Mouse (Mus musculus) A20 (cell line): ENCODE data around the gene Arl6.

ENCODE experiments used
- DNase-seq: peaks from one replicate; pipeline ENCODE4 v3.0.0-alpha.2; 2011; ENCODE audit warnings: low read depth, low spot score

Gene Arl6

GRCm38 (mm10) chr16:59639102-59639691 is at the start of gene Arl6:
TSS of gene Arl6 (minus strand) at chr16:59639391.
- peak; percentile 97 for DNase-seq

- DNase-seq, result no peak
Observed at GRCm38 (mm10) chr16:59685135-59685534, 45.9 kb upstream of the Arl6 start.

GRCm38 (mm10) chr16:59683434-59683833 is 44.2 kb upstream of the Arl6 start:
- DNase-seq, result peak; percentile 64

- no peak for DNase-seq
Observed at GRCm38 (mm10) chr16:59682216-59682891, 43.2 kb upstream of the Arl6 start.

GRCm38 (mm10) chr16:59666938-59667337 is 27.7 kb upstream of the Arl6 start:
- DNase-seq, result no peak

GRCm38 (mm10) chr16:59643766-59644165 is 4.6 kb upstream of the Arl6 start:
- DNase-seq, result no peak

- DNase-seq, result peak; percentile 5
Observed at GRCm38 (mm10) chr16:59639985-59640384, 794 bp upstream of the Arl6 start.

GRCm38 (mm10) chr16:59634598-59634997 is 4.6 kb downstream of the Arl6 start:
- no peak for DNase-seq

GRCm38 (mm10) chr16:59621554-59621953 is 17.6 kb downstream of the Arl6 start:
- no peak for DNase-seq

GRCm38 (mm10) chr16:59617167-59617566 is 22.0 kb downstream of the Arl6 start:
- DNase-seq, result peak; percentile 69

GRCm38 (mm10) chr16:59615675-59616074 is 23.5 kb downstream of the Arl6 start:
- no peak for DNase-seq

- DNase-seq, result no peak
Observed at GRCm38 (mm10) chr16:59610750-59611149, 28.4 kb downstream of the Arl6 start.

- peak; percentile 78 for DNase-seq
Observed at GRCm38 (mm10) chr16:59604078-59604781, 35.0 kb downstream of the Arl6 start.

- DNase-seq, result peak; percentile 82
Observed at GRCm38 (mm10) chr16:59600311-59601251, 38.6 kb downstream of the Arl6 start, which contains the start of gene Crybg3. TSS of gene Crybg3 (minus strand) at chr16:59600979.

- DNase-seq, result no peak
Observed at GRCm38 (mm10) chr16:59599411-59600265, 39.6 kb downstream of the Arl6 start.

- DNase-seq, result no peak
Observed at GRCm38 (mm10) chr16:59598997-59599396, 40.2 kb downstream of the Arl6 start.

GRCm38 (mm10) chr16:59597256-59597655 is 41.9 kb downstream of the Arl6 start:
- no peak for DNase-seq

- DNase-seq, result no peak
Observed at GRCm38 (mm10) chr16:59594714-59595113, 44.5 kb downstream of the Arl6 start.

GRCm38 (mm10) chr16:59590790-59591189 is 48.4 kb downstream of the Arl6 start:
- no peak for DNase-seq

- DNase-seq, result no peak
Observed at GRCm38 (mm10) chr16:59588351-59589025, 50.7 kb downstream of the Arl6 start.
